Mouse (Mus musculus) ES-E14 (cell line): ENCODE data around the gene Dnajb12.

Experiments
- CHD2 ChIP-seq: IDR thresholded peaks from 2 replicates; pipeline ENCODE4 v1.6.1; 2014; ENCODE audit warnings: mild to moderate bottlenecking, low read depth, low read length, inconsistent platforms
- ZC3H11A ChIP-seq: IDR thresholded peaks from 2 replicates; pipeline ENCODE4 v1.6.1; 2012; ENCODE audit warnings: low read depth, mild to moderate bottlenecking, inconsistent platforms, low read length, borderline replicate concordance

GRCm38 (mm10) chr10:59878823-59879222 is 533 bp upstream of the Dnajb12 start:
- TF ChIP-seq CHD2 (no peak), ZC3H11A (no peak)
